Mouse (Mus musculus): ENCODE measurements around the gene Zfp598. TPM values are rescaled to one million over a fixed set of nuclear protein-coding genes. Genes with fewer than 3 reads are reported as not detected.

Gene Zfp598
- polyA plus RNA-seq, 1 experiment = 59.7 TPM

- Histone ChIP-seq H3K27ac (ENCODE audit: insufficient read depth, low read length) (no peak overlapping the region), H3K4me1 (ENCODE audit: control insufficient read depth, insufficient read depth, insufficient read length) (peaks cover 17% of the 10 kb centered on the region), H3K4me3 (ENCODE audit: extremely low read depth, insufficient read depth, insufficient read length) (0 out of 2 replicates have a peak overlapping the region, but pooled peaks have one; percentile 14), H3K36me3 (ENCODE audit: control insufficient read depth, insufficient read depth, low read length) (peaks cover under 1% of the 10 kb centered on the region; the same call in 1 of the 2 replicates), H3K27me3 (ENCODE audit: control insufficient read depth, insufficient read depth, low read length) (peaks cover 16% of the 10 kb centered on the region)
- DNase-seq (ENCODE audit: low read depth in 1 of 2, low spot score in 2 of 2) = peak in 1 of 2 experiments; percentile 50
- TF ChIP-seq POLR2A (IDR thresholded peaks at IDR 0.05; ENCODE audit: low read depth, low read length) (no peak), CTCF (IDR thresholded peaks at IDR 0.05; ENCODE audit: extremely low read depth, insufficient read depth, insufficient read length, insufficient replicate concordance) (no peak)
- 49% methylated on average over 16 of the region's 16 CpGs for WGBS
These were observed 17.0 kb downstream of the Zfp598 start for GRCm38 (mm10) chr17:24686514-24686913.

GRCm38 (mm10) chr17:24687146-24687595, 17.7 kb downstream of the Zfp598 start:
- Histone ChIP-seq H3K27ac (ENCODE audit: insufficient read depth, low read length) (no peak overlapping the region), H3K27me3 (ENCODE audit: control insufficient read depth, insufficient read depth, low read length) (peaks cover 16% of the 10 kb centered on the region), H3K36me3 (ENCODE audit: control insufficient read depth, insufficient read depth, low read length) (no peaks in the 10 kb centered on the region), H3K4me3 (ENCODE audit: extremely low read depth, insufficient read depth, insufficient read length) (peak overlapping the region; percentile 65), H3K4me1 (ENCODE audit: control insufficient read depth, insufficient read depth, insufficient read length) (peaks cover 17% of the 10 kb centered on the region)
- WGBS = under 1% methylated on average over 25 of the region's 25 CpGs
- DNase-seq (ENCODE audit: low read depth in 1 of 2, low spot score in 2 of 2) = peak in 1 of 2 experiments; percentile 42
- TF ChIP-seq POLR2A (IDR thresholded peaks at IDR 0.05; ENCODE audit: low read depth, low read length) = no peak
- TF ChIP-seq CTCF (IDR thresholded peaks at IDR 0.05; ENCODE audit: extremely low read depth, insufficient read depth, insufficient read length, insufficient replicate concordance) = no peak

- 21% methylated on average over 23 of the region's 23 CpGs for WGBS
- Histone ChIP-seq H3K27ac (ENCODE audit: insufficient read depth, low read length) (no peak overlapping the region), H3K36me3 (ENCODE audit: control insufficient read depth, insufficient read depth, low read length) (no peaks in the 10 kb centered on the region), H3K27me3 (ENCODE audit: control insufficient read depth, insufficient read depth, low read length) (peaks cover 16% of the 10 kb centered on the region), H3K4me1 (ENCODE audit: control insufficient read depth, insufficient read depth, insufficient read length) (peaks cover 17% of the 10 kb centered on the region), H3K4me3 (ENCODE audit: extremely low read depth, insufficient read depth, insufficient read length) (peak overlapping the region; percentile 65)
- no peak for DNase-seq (ENCODE audit: low read depth in 1 of 2, low spot score in 2 of 2)
- TF ChIP-seq CTCF (IDR thresholded peaks at IDR 0.05; ENCODE audit: extremely low read depth, insufficient read depth, insufficient read length, insufficient replicate concordance) = no peak
- no peak for TF ChIP-seq POLR2A (IDR thresholded peaks at IDR 0.05; ENCODE audit: low read depth, low read length)
These were observed 18.1 kb downstream of the Zfp598 start for GRCm38 (mm10) chr17:24687599-24687998.

- Histone ChIP-seq H3K36me3 (ENCODE audit: control insufficient read depth, insufficient read depth, low read length) (no peaks in the 10 kb centered on the region), H3K27ac (ENCODE audit: insufficient read depth, low read length) (no peak within 1 kb of the TSS), H3K27me3 (ENCODE audit: control insufficient read depth, insufficient read depth, low read length) (peaks cover 16% of the 10 kb centered on the region), H3K4me1 (ENCODE audit: control insufficient read depth, insufficient read depth, insufficient read length) (peaks cover 17% of the 10 kb centered on the region), H3K4me3 (ENCODE audit: extremely low read depth, insufficient read depth, insufficient read length) (peak within 1 kb of the TSS; percentile 40; the same call in 1 of the 2 replicates)
- 4% methylated on average over 53 of the region's 55 CpGs for WGBS
- TF ChIP-seq CTCF (IDR thresholded peaks at IDR 0.05; ENCODE audit: extremely low read depth, insufficient read depth, insufficient read length, insufficient replicate concordance) (no peak), POLR2A (IDR thresholded peaks at IDR 0.05; ENCODE audit: low read depth, low read length) (no peak)
- DNase-seq (ENCODE audit: low read depth in 1 of 2, low spot score in 2 of 2) = no peak
These were observed 20.0 kb downstream of the Zfp598 start, which contains the start of gene Syngr3 for GRCm38 (mm10) chr17:24689251-24690081. Gene Syngr3 (minus strand): TSS chr17:24689955.

GRCm38 (mm10) chr17:24692385-24692784, 22.9 kb downstream of the Zfp598 start:
- H3K27me3 ChIP-seq (ENCODE audit: control insufficient read depth, insufficient read depth, low read length) = peaks cover 16% of the 10 kb centered on the region
- H3K27ac ChIP-seq (ENCODE audit: insufficient read depth, low read length) = no peak overlapping the region
- WGBS = 56% methylated on average over 5 of the region's 5 CpGs
- no peak overlapping the region for H3K4me3 ChIP-seq (ENCODE audit: extremely low read depth, insufficient read depth, insufficient read length)
- TF ChIP-seq POLR2A (IDR thresholded peaks at IDR 0.05; ENCODE audit: low read depth, low read length) = no peak
- TF ChIP-seq CTCF (IDR thresholded peaks at IDR 0.05; ENCODE audit: extremely low read depth, insufficient read depth, insufficient read length, insufficient replicate concordance) = no peak
- no peaks in the 10 kb centered on the region for H3K36me3 ChIP-seq (ENCODE audit: control insufficient read depth, insufficient read depth, low read length)
- H3K4me1 ChIP-seq (ENCODE audit: control insufficient read depth, insufficient read depth, insufficient read length) = peaks cover 12% of the 10 kb centered on the region
- DNase-seq (ENCODE audit: low read depth in 1 of 2, low spot score in 2 of 2) = no peak

GRCm38 (mm10) chr17:24695326-24696010, 26.0 kb downstream of the Zfp598 start:
- DNase-seq (ENCODE audit: low read depth in 1 of 2, low spot score in 2 of 2) = no peak
- Histone ChIP-seq H3K4me1 (ENCODE audit: control insufficient read depth, insufficient read depth, insufficient read length) (no peaks in the 10 kb centered on the region; the same call in none of the 2 replicates), H3K4me3 (ENCODE audit: extremely low read depth, insufficient read depth, insufficient read length) (peak overlapping the region; percentile 95), H3K27me3 (ENCODE audit: control insufficient read depth, insufficient read depth, low read length) (peaks cover 2% of the 10 kb centered on the region; the same call in 1 of the 2 replicates), H3K36me3 (ENCODE audit: control insufficient read depth, insufficient read depth, low read length) (no peaks in the 10 kb centered on the region), H3K27ac (ENCODE audit: insufficient read depth, low read length) (peak overlapping the region; percentile 60)
- TF ChIP-seq CTCF (IDR thresholded peaks at IDR 0.05; ENCODE audit: extremely low read depth, insufficient read depth, insufficient read length, insufficient replicate concordance) = no peak
- TF ChIP-seq POLR2A (IDR thresholded peaks at IDR 0.05; ENCODE audit: low read depth, low read length) = no peak
- 19% methylated on average over 51 of the region's 51 CpGs for WGBS
